Mouse (Mus musculus) heart, embryonic 16.5 days (tissue): Measurements from ENCODE around the gene Erbb3. TPM values are rescaled to one million over a fixed set of nuclear protein-coding genes. Genes with fewer than 3 reads are reported as not detected.

ENCODE experiments used
- ATAC-seq: fragments of 200-750 bp; cut with Nextera tagmentation; replicated peaks from 2 replicates; pipeline ENCODE4 v1.8.0; 2017; ENCODE audit warnings: moderate number of reproducible peaks; ENCODE audit not compliant: insufficient read depth, low FRiP score; ENCODE audit errors: extremely low read depth
- H3K27ac ChIP-seq: fragments of 300-500 bp; sonication (generic); 2 replicates; pipeline ENCODE4 v1.5.1; 2014; ENCODE audit warnings: mild to moderate bottlenecking, low read length, control low read depth, moderate library complexity
- H3K27me3 ChIP-seq: fragments of 300-500 bp; sonication (generic); 2 replicates; pipeline ENCODE4 v1.6.1; 2014; ENCODE audit warnings: low read length, mixed read lengths; ENCODE audit not compliant: control insufficient read depth, insufficient read depth
- H3K36me3 ChIP-seq: fragments of 300-500 bp; sonication (generic); 2 replicates; pipeline ENCODE4 v1.6.1; 2014; ENCODE audit not compliant: control insufficient read depth, insufficient read depth
- H3K4me1 ChIP-seq: fragments of 300-500 bp; sonication (generic); 2 replicates; pipeline ENCODE4 v1.6.1; 2014; ENCODE audit warnings: low read length, mixed read lengths; ENCODE audit not compliant: control insufficient read depth, insufficient read depth
- H3K4me2 ChIP-seq: fragments of 300-500 bp; sonication (generic); 2 replicates; pipeline ENCODE4 v1.6.1; 2014; ENCODE audit warnings: low read depth, mild to moderate bottlenecking, control low read depth, low read length
- H3K4me3 ChIP-seq: fragments of 300-500 bp; sonication (generic); 2 replicates; pipeline ENCODE4 v1.5.1; 2014; ENCODE audit warnings: mild to moderate bottlenecking, control low read depth, low read length
- H3K9ac ChIP-seq: fragments of 300-500 bp; sonication (generic); 2 replicates; pipeline ENCODE4 v1.6.1; 2014; ENCODE audit warnings: low read length, control low read depth
- H3K9me3 ChIP-seq: fragments of 300-500 bp; sonication (generic); replicated peaks from 2 replicates; pipeline ENCODE4 v1.6.1; 2016; ENCODE audit warnings: low read length; ENCODE audit not compliant: control insufficient read depth
- WGBS: fragments of 180-500 bp; shearing (Covaris S2); extraction: QIAGEN DNeasy Blood & Tissue Kit; methylation state at CpG from one replicate; pipeline ENCODE4 v1.1.7; 2014; 5-methylcytosine and 5-hydroxymethylcytosine counted together
- polyA plus RNA-seq: library from polyadenylated mRNA; unstranded; fragments of >200 nt; fragmentation: Nextera tagmentation; extraction: Ambion mirVana; gene quantifications from 2 replicates; pipeline ENCODE4 v1.2.1, GENCODE M21; 2015

Erbb3 gene
- polyA plus RNA-seq, 1 experiment from 2014 or later = 3.9 TPM

- peak; percentile 90 for ATAC-seq
- Histone ChIP-seq H3K9ac (peak overlapping the region; percentile 67), H3K4me3 (peak overlapping the region; percentile 41), H3K27ac (peak overlapping the region; percentile 80), H3K36me3 (no peaks in the 10 kb centered on the region), H3K4me1 (peaks cover 7% of the 10 kb centered on the region), H3K27me3 (peaks cover 3% of the 10 kb centered on the region; the same call in 1 of the 2 replicates), H3K9me3 (no peaks in the 10 kb centered on the region), H3K4me2 (peak overlapping the region; percentile 56)
- whole genome bisulfite sequencing = 13% methylated on average over 7 of the region's 7 CpGs
These were observed 5.8 kb downstream of the Erbb3 start for GRCm38 (mm10) chr10:128583644-128584043.

- no peaks in the 10 kb centered on the region; the same call in 1 of the 2 replicates for H3K9me3 ChIP-seq
- ATAC-seq = no peak
- no peak overlapping the region for H3K9ac ChIP-seq
- no peak overlapping the region for H3K4me3 ChIP-seq
- H3K4me2 ChIP-seq = no peak overlapping the region
- peaks cover 3% of the 10 kb centered on the region; the same call in 1 of the 2 replicates for H3K36me3 ChIP-seq
- no peaks in the 10 kb centered on the region for H3K27me3 ChIP-seq
- WGBS = 76% methylated on average over 4 of the region's 4 CpGs
- H3K27ac ChIP-seq = no peak overlapping the region
- H3K4me1 ChIP-seq = peaks cover 4% of the 10 kb centered on the region
These were observed 9.7 kb downstream of the Erbb3 start for GRCm38 (mm10) chr10:128579731-128580130.

- 85% methylated on average over 3 of the region's 3 CpGs for WGBS
- no peaks in the 10 kb centered on the region for H3K27me3 ChIP-seq
- H3K4me1 ChIP-seq = peaks cover 4% of the 10 kb centered on the region
- H3K9ac ChIP-seq = no peak overlapping the region
- H3K4me2 ChIP-seq = no peak overlapping the region
- H3K27ac ChIP-seq = no peak overlapping the region
- no peaks in the 10 kb centered on the region; the same call in 1 of the 2 replicates for H3K9me3 ChIP-seq
- H3K36me3 ChIP-seq = peaks cover 3% of the 10 kb centered on the region; the same call in 1 of the 2 replicates
- H3K4me3 ChIP-seq = no peak overlapping the region
- ATAC-seq = no peak
These were observed 10.2 kb downstream of the Erbb3 start for GRCm38 (mm10) chr10:128579298-128579697.

GRCm38 (mm10) chr10:128578330-128578729 is 11.1 kb downstream of the Erbb3 start:
- peaks cover 3% of the 10 kb centered on the region; the same call in 1 of the 2 replicates for H3K36me3 ChIP-seq
- H3K9me3 ChIP-seq = no peaks in the 10 kb centered on the region; the same call in 1 of the 2 replicates
- H3K27me3 ChIP-seq = no peaks in the 10 kb centered on the region
- ATAC-seq = no peak
- H3K4me2 ChIP-seq = no peak overlapping the region
- H3K9ac ChIP-seq = no peak overlapping the region
- no peak overlapping the region for H3K27ac ChIP-seq
- H3K4me3 ChIP-seq = no peak overlapping the region
- H3K4me1 ChIP-seq = no peaks in the 10 kb centered on the region
- WGBS = 74% methylated on average over 11 of the region's 11 CpGs

- no peaks in the 10 kb centered on the region; the same call in 1 of the 2 replicates for H3K9me3 ChIP-seq
- no peak overlapping the region for H3K4me2 ChIP-seq
- WGBS = 92% methylated on average over 2 of the region's 2 CpGs
- H3K4me1 ChIP-seq = no peaks in the 10 kb centered on the region
- H3K36me3 ChIP-seq = peaks cover 6% of the 10 kb centered on the region; the same call in 1 of the 2 replicates
- H3K27ac ChIP-seq = no peak overlapping the region
- H3K9ac ChIP-seq = no peak overlapping the region
- no peaks in the 10 kb centered on the region for H3K27me3 ChIP-seq
- ATAC-seq = no peak
- no peak overlapping the region for H3K4me3 ChIP-seq
These were observed 14.4 kb downstream of the Erbb3 start for GRCm38 (mm10) chr10:128575063-128575462.

- H3K9ac ChIP-seq = peak within 1 kb of the TSS; percentile 95
- H3K9me3 ChIP-seq = no peaks in the 10 kb centered on the region
- ATAC-seq = peak; percentile 96
- H3K4me3 ChIP-seq = peak within 1 kb of the TSS; percentile 95
- peaks cover 15% of the 10 kb centered on the region for H3K36me3 ChIP-seq
- peak within 1 kb of the TSS; percentile 91 for H3K27ac ChIP-seq
- no peaks in the 10 kb centered on the region for H3K27me3 ChIP-seq
- H3K4me2 ChIP-seq = peak within 1 kb of the TSS; percentile 92
- H3K4me1 ChIP-seq = peaks cover 15% of the 10 kb centered on the region
- under 1% methylated on average over 58 of the region's 58 CpGs for whole genome bisulfite sequencing
These were observed 23.5 kb downstream of the Erbb3 start, which contains the start of gene Pa2g4 for GRCm38 (mm10) chr10:128565788-128566531. Pa2g4 (minus strand) TSS chr10:128565987.

GRCm38 (mm10) chr10:128565206-128565787 is 24.2 kb downstream of the Erbb3 start:
- H3K36me3 ChIP-seq = peaks cover 22% of the 10 kb centered on the region
- peaks cover 15% of the 10 kb centered on the region for H3K4me1 ChIP-seq
- H3K27me3 ChIP-seq = no peaks in the 10 kb centered on the region
- peak overlapping the region; percentile 95 for H3K9ac ChIP-seq
- H3K4me2 ChIP-seq = peak overlapping the region; percentile 92
- H3K4me3 ChIP-seq = peak overlapping the region; percentile 95
- peak; percentile 18 for ATAC-seq
- under 1% methylated on average over 46 of the region's 46 CpGs for WGBS
- H3K9me3 ChIP-seq = no peaks in the 10 kb centered on the region
- peak overlapping the region; percentile 91 for H3K27ac ChIP-seq

GRCm38 (mm10) chr10:128563544-128563943 is 25.9 kb downstream of the Erbb3 start:
- 85% methylated on average over 6 of the region's 6 CpGs for WGBS
- no peak overlapping the region for H3K9ac ChIP-seq
- H3K9me3 ChIP-seq = no peaks in the 10 kb centered on the region
- ATAC-seq = no peak
- no peak overlapping the region for H3K27ac ChIP-seq
- H3K36me3 ChIP-seq = peaks cover 37% of the 10 kb centered on the region
- H3K27me3 ChIP-seq = no peaks in the 10 kb centered on the region
- peak overlapping the region; percentile 36 for H3K4me2 ChIP-seq
- H3K4me3 ChIP-seq = no peak overlapping the region
- H3K4me1 ChIP-seq = peaks cover 15% of the 10 kb centered on the region

GRCm38 (mm10) chr10:128556963-128557362 is 32.5 kb downstream of the Erbb3 start:
- H3K4me2 ChIP-seq = no peak overlapping the region
- no peak overlapping the region for H3K4me3 ChIP-seq
- H3K27ac ChIP-seq = no peak overlapping the region
- ATAC-seq = no peak
- no peaks in the 10 kb centered on the region for H3K4me1 ChIP-seq
- no peak overlapping the region for H3K9ac ChIP-seq
- no peaks in the 10 kb centered on the region for H3K27me3 ChIP-seq
- H3K36me3 ChIP-seq = peaks cover 40% of the 10 kb centered on the region
- WGBS = 82% methylated on average over 6 of the region's 6 CpGs
- H3K9me3 ChIP-seq = no peaks in the 10 kb centered on the region
